Mouse (Mus musculus): ENCODE results near the gene Degs2. TPM values are rescaled to one million over a fixed set of nuclear protein-coding genes. Genes with fewer than 3 reads are reported as not detected.

Degs2 gene
- polyA plus RNA-seq (2011; ENCODE audit: insufficient read length, low read depth, missing spikeins): not detected in 2 replicates

DNA sequence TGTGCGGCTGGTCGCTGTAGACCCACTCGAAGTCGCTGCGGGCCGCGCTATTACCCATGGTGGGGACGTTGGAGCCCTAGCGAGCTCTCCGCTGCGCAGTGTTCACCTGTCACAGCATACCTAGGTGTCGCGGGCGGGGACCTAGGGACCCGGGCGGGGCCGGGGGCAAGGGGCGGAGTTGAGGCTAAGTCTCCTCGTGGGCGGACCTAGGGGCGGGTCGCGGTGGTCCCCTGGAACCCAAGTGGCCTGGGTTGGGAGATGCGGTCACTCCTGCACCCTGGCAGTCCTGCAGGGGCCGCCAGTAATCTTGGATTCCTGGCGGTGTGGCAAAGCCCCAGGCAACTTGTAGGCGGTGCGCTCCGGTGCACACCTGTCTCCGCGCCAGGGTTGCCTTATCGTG lies at the start of gene Degs2:
TSS of gene Degs2 (minus strand) at position 131 of the 400 bp plus-strand sequence.
- TF ChIP-seq CTCF (IDR thresholded peaks at IDR 0.05; ENCODE audit: borderline replicate concordance, insufficient read depth, low read length) (no peak), POLR2A (IDR thresholded peaks at IDR 0.05; ENCODE audit: low read depth, low read length) (no peak)
- Histone ChIP-seq H3K4me3 (ENCODE audit: insufficient read depth, low read length) (no peak within 1 kb of the TSS), H3K27ac (ENCODE audit: insufficient read depth, low read length) (no peak within 1 kb of the TSS), H3K4me1 (ENCODE audit: control insufficient read depth, insufficient read depth, low read length) (no peaks in the 10 kb centered on the region)

GRCm38 (mm10) chr12:108751790-108752189 lies 49.7 kb upstream of the Degs2 start:
- Histone ChIP-seq H3K4me3 (ENCODE audit: insufficient read depth, low read length) (no peak overlapping the region), H3K4me1 (ENCODE audit: control insufficient read depth, insufficient read depth, low read length) (no peaks in the 10 kb centered on the region), H3K27ac (ENCODE audit: insufficient read depth, low read length) (no peak overlapping the region)
- TF ChIP-seq POLR2A (IDR thresholded peaks at IDR 0.05; ENCODE audit: low read depth, low read length) (no peak), CTCF (IDR thresholded peaks at IDR 0.05; ENCODE audit: borderline replicate concordance, insufficient read depth, low read length) (no peak)

GRCm38 (mm10) chr12:108750226-108750625 lies 48.1 kb upstream of the Degs2 start:
- Histone ChIP-seq H3K4me3 (ENCODE audit: insufficient read depth, low read length) (no peak overlapping the region), H3K27ac (ENCODE audit: insufficient read depth, low read length) (no peak overlapping the region), H3K4me1 (ENCODE audit: control insufficient read depth, insufficient read depth, low read length) (no peaks in the 10 kb centered on the region)
- TF ChIP-seq POLR2A (IDR thresholded peaks at IDR 0.05; ENCODE audit: low read depth, low read length) (no peak), CTCF (IDR thresholded peaks at IDR 0.05; ENCODE audit: borderline replicate concordance, insufficient read depth, low read length) (no peak)

DNA sequence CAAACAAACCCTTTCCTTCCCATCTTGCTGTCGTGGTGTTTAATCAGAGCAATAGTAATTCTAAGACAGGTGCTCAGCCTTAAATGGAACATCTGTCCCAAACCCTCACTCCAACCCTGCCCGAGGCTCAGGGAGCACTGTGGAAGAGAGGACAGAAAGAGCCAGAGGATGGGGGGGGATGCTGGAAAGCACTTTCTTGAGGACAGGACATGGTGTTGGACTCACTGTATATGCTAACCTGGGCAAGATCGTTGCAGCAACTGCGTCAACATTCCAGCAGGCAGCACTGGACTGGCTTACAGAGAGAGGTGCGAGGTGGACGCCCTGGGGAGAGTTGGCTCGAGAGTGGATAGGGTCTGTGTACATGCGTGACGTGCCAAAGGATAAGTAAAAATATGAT lies 47.3 kb upstream of the Degs2 start:
- no peak overlapping the region for H3K27ac ChIP-seq (ENCODE audit: insufficient read depth, low read length)
- TF ChIP-seq CTCF (IDR thresholded peaks at IDR 0.05; ENCODE audit: borderline replicate concordance, insufficient read depth, low read length): no peak
- TF ChIP-seq POLR2A (IDR thresholded peaks at IDR 0.05; ENCODE audit: low read depth, low read length): no peak
- H3K4me1 ChIP-seq (ENCODE audit: control insufficient read depth, insufficient read depth, low read length): no peaks in the 10 kb centered on the region
- H3K4me3 ChIP-seq (ENCODE audit: insufficient read depth, low read length): no peak overlapping the region

GRCm38 (mm10) chr12:108749019-108749418 lies 46.9 kb upstream of the Degs2 start:
- Histone ChIP-seq H3K4me3 (ENCODE audit: insufficient read depth, low read length) (no peak overlapping the region), H3K27ac (ENCODE audit: insufficient read depth, low read length) (no peak overlapping the region), H3K4me1 (ENCODE audit: control insufficient read depth, insufficient read depth, low read length) (no peaks in the 10 kb centered on the region)
- no peak for TF ChIP-seq POLR2A (IDR thresholded peaks at IDR 0.05; ENCODE audit: low read depth, low read length)
- TF ChIP-seq CTCF (IDR thresholded peaks at IDR 0.05; ENCODE audit: borderline replicate concordance, insufficient read depth, low read length): no peak

GRCm38 (mm10) chr12:108745990-108746389 lies 43.9 kb upstream of the Degs2 start:
- TF ChIP-seq POLR2A (IDR thresholded peaks at IDR 0.05; ENCODE audit: low read depth, low read length): no peak
- TF ChIP-seq CTCF (IDR thresholded peaks at IDR 0.05; ENCODE audit: borderline replicate concordance, insufficient read depth, low read length): no peak
- H3K4me3 ChIP-seq (ENCODE audit: insufficient read depth, low read length): no peak overlapping the region
- no peak overlapping the region for H3K27ac ChIP-seq (ENCODE audit: insufficient read depth, low read length)
- H3K4me1 ChIP-seq (ENCODE audit: control insufficient read depth, insufficient read depth, low read length): no peaks in the 10 kb centered on the region

DNA sequence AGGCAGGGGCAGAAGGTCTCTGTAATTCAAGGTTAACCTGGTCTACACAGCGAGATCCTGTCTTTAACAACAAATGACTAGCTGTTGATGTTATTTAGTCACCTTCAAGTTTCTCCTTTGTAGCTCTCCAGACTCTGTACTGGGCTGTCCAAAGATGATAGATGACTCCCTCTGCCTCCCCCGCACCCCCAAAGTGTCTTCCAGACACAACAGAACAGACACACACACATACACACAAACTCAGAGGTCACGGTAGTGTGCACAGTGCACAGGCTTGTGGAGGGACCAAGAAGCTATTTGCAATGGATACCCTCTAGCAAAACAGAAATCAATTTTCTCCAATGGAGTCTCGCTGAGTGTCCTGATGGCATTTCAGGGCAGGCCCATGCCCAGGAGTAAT lies 40.1 kb upstream of the Degs2 start:
- Histone ChIP-seq H3K27ac (ENCODE audit: insufficient read depth, low read length) (no peak overlapping the region), H3K4me3 (ENCODE audit: insufficient read depth, low read length) (no peak overlapping the region), H3K4me1 (ENCODE audit: control insufficient read depth, insufficient read depth, low read length) (no peaks in the 10 kb centered on the region)
- TF ChIP-seq CTCF (IDR thresholded peaks at IDR 0.05; ENCODE audit: borderline replicate concordance, insufficient read depth, low read length) (no peak), POLR2A (IDR thresholded peaks at IDR 0.05; ENCODE audit: low read depth, low read length) (no peak)

- H3K27ac ChIP-seq (ENCODE audit: insufficient read depth, low read length): no peak overlapping the region
- no peak overlapping the region for H3K4me3 ChIP-seq (ENCODE audit: insufficient read depth, low read length)
- TF ChIP-seq CTCF (IDR thresholded peaks at IDR 0.05; ENCODE audit: borderline replicate concordance, insufficient read depth, low read length) (no peak), POLR2A (IDR thresholded peaks at IDR 0.05; ENCODE audit: low read depth, low read length) (no peak)
- H3K4me1 ChIP-seq (ENCODE audit: control insufficient read depth, insufficient read depth, low read length): no peaks in the 10 kb centered on the region
Measured at GRCm38 (mm10) chr12:108741472-108741871, 39.4 kb upstream of the Degs2 start.

- no peaks in the 10 kb centered on the region for H3K4me1 ChIP-seq (ENCODE audit: control insufficient read depth, insufficient read depth, low read length)
- no peak for TF ChIP-seq CTCF (IDR thresholded peaks at IDR 0.05; ENCODE audit: borderline replicate concordance, insufficient read depth, low read length)
- TF ChIP-seq POLR2A (IDR thresholded peaks at IDR 0.05; ENCODE audit: low read depth, low read length): no peak
- no peak overlapping the region for H3K27ac ChIP-seq (ENCODE audit: insufficient read depth, low read length)
- no peak overlapping the region for H3K4me3 ChIP-seq (ENCODE audit: insufficient read depth, low read length)
Measured at GRCm38 (mm10) chr12:108738745-108739144, 36.6 kb upstream of the Degs2 start.

DNA sequence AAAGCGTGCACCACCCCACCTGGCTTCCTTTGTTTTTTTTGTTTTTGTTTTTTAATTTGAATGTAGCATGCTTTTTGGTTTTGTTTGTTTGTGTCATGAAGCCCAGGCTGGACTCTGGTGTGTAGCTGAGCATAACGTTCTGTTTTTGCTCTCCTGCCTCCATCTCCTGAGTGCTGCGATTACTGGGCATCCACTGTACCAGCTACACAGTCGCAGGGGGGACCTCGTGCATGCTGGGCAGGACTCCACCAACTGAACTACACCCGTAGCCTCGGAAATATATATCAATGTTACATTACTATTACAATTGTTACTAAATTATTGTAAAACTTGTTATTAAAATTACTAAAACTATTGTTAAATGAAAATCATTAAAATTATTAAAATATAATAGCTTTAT lies 35.7 kb upstream of the Degs2 start:
- no peak for TF ChIP-seq POLR2A (IDR thresholded peaks at IDR 0.05; ENCODE audit: low read depth, low read length)
- TF ChIP-seq CTCF (IDR thresholded peaks at IDR 0.05; ENCODE audit: borderline replicate concordance, insufficient read depth, low read length): no peak
- no peaks in the 10 kb centered on the region for H3K4me1 ChIP-seq (ENCODE audit: control insufficient read depth, insufficient read depth, low read length)
- no peak overlapping the region for H3K27ac ChIP-seq (ENCODE audit: insufficient read depth, low read length)
- H3K4me3 ChIP-seq (ENCODE audit: insufficient read depth, low read length): no peak overlapping the region

GRCm38 (mm10) chr12:108734386-108734785 lies 32.3 kb upstream of the Degs2 start:
- Histone ChIP-seq H3K27ac (ENCODE audit: insufficient read depth, low read length) (no peak overlapping the region), H3K4me3 (ENCODE audit: insufficient read depth, low read length) (no peak overlapping the region), H3K4me1 (ENCODE audit: control insufficient read depth, insufficient read depth, low read length) (no peaks in the 10 kb centered on the region)
- no peak for TF ChIP-seq POLR2A (IDR thresholded peaks at IDR 0.05; ENCODE audit: low read depth, low read length)
- TF ChIP-seq CTCF (IDR thresholded peaks at IDR 0.05; ENCODE audit: borderline replicate concordance, insufficient read depth, low read length): no peak
